Mouse (Mus musculus): Measurements from ENCODE around the gene Cdc27. TPM values are rescaled to one million over a fixed set of nuclear protein-coding genes. Genes with fewer than 3 reads are reported as not detected.
"Not testable (repeated sequence)": the region's sequence is repeated elsewhere in the genome, so short reads cannot be mapped to it uniquely, and the experiment has no call there.

Gene Cdc27
- polyA plus RNA-seq, 1 experiment from 2014 or later, result 47.6 TPM

DNA sequence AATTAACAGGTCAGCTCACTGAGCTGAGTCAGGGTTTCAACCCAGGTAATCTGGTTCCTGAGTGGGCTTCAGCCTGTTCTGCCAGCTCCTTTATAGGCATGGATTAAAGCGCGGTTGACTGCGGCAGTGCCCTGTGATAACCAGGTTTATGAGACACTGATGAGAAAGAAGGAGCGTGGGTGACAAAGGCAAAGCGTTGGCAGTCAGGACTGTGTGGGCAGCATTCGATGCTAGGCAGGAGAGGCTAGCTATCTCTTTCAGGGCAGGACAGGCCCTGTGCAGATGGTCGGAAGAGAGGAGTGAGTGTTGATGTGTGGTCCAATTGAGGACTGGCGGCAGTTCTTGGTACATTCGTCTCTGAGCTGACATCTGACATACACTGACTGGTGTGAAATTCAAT lies 17.3 kb upstream of the Cdc27 start:
- no peaks in the 10 kb centered on the region for H3K4me1 ChIP-seq
- H3K9ac ChIP-seq, result no peak overlapping the region
- H3K4me3 ChIP-seq, result no peak overlapping the region
- 91% methylated on average over 9 of the region's 9 CpGs for WGBS
- 0 out of 2 replicates have a peak, but pooled peaks cover 5% of the 10 kb centered on the region for H3K9me3 ChIP-seq
- H3K27me3 ChIP-seq (replicated peaks), result 0 out of 2 replicates have a peak, but pooled peaks cover 3% of the 10 kb centered on the region
- H3K27ac ChIP-seq, result no peak overlapping the region
- ATAC-seq (ENCODE audit: low FRiP score, low read depth), result no peak
- no peak overlapping the region for H3K4me2 ChIP-seq (replicated peaks)
- H3K36me3 ChIP-seq, result no peaks in the 10 kb centered on the region

DNA sequence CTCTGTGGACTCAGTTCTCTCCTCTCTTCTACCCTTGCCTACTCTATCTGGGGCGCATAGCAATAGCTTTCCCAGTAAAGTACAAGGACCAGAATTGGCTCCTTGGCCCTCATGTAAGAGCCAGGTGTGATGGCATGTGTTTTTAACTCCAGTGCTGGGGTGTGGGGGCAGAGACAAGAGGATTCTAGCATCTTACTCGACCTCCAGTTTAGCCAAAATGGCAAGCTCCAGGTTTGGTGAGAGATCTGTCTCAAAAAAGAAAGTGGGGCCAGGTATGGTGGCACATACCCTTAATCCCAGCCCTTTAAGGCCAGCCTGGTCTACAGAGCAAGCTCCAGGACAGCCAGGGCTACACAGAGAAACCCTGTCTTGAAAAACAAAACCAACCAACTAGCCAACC lies 16.4 kb upstream of the Cdc27 start:
- 0 out of 2 replicates have a peak, but pooled peaks cover 5% of the 10 kb centered on the region for H3K9me3 ChIP-seq
- H3K4me3 ChIP-seq, result no peak overlapping the region
- 0 out of 2 replicates have a peak, but pooled peaks cover 3% of the 10 kb centered on the region for H3K27me3 ChIP-seq (replicated peaks)
- no peak overlapping the region for H3K27ac ChIP-seq
- H3K4me2 ChIP-seq (replicated peaks), result no peak overlapping the region
- no peaks in the 10 kb centered on the region for H3K36me3 ChIP-seq
- H3K4me1 ChIP-seq, result no peaks in the 10 kb centered on the region
- ATAC-seq (ENCODE audit: low FRiP score, low read depth), result no peak
- 77% methylated on average over 2 of the region's 2 CpGs for WGBS
- H3K9ac ChIP-seq, result no peak overlapping the region

DNA sequence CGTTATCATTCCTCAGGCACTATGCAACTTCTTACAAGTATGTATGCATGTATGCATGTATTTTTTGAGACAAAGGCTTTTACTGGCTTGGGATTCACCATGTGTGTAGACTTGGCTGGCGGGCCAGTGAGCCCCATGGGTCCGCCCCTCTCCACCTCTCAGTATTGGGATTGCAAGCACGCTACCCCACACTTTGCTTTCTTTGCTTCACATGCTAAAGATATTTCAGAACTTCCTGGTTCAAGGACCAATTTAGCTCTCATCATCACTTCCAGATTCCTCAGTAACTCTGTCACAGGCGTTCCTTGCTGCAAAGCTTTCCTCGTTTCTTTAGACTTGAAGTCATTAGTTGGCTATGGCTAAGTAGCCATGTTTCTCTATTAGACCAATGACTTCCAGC lies 15.7 kb upstream of the Cdc27 start:
- H3K4me3 ChIP-seq, result no peak overlapping the region
- no peak overlapping the region for H3K9ac ChIP-seq
- H3K27me3 ChIP-seq (replicated peaks), result no peaks in the 10 kb centered on the region
- 0 out of 2 replicates have a peak, but pooled peaks cover 5% of the 10 kb centered on the region for H3K9me3 ChIP-seq
- no peaks in the 10 kb centered on the region for H3K36me3 ChIP-seq
- H3K27ac ChIP-seq, result no peak overlapping the region
- H3K4me1 ChIP-seq, result no peaks in the 10 kb centered on the region
- H3K4me2 ChIP-seq (replicated peaks), result no peak overlapping the region
- ATAC-seq (ENCODE audit: low FRiP score, low read depth), result no peak
- 87% methylated on average over 6 of the region's 6 CpGs for WGBS

DNA sequence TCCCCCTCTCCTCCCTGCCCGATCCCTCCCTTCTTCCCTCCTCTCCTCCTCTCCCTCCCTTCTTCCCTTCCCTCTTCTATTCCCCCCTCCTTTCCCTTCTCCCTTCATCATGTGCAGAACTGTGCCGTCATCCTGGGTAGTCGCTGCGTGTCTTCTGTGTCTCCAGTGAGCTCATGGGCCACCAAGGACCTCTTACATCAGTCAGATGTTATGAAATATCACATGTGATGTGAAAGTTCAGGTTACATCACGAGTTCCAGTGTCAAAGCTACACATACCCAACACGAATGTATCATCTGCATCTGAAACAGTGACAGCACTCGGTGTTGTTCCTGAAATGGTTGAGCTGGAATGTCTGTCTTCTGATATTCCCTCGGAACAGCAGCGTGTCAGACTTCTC lies 14.8 kb upstream of the Cdc27 start:
- 0 out of 2 replicates have a peak, but pooled peaks cover 5% of the 10 kb centered on the region for H3K9me3 ChIP-seq
- no peak overlapping the region for H3K9ac ChIP-seq
- no peak overlapping the region for H3K4me3 ChIP-seq
- 81% methylated on average over 9 of the region's 9 CpGs for WGBS
- H3K27me3 ChIP-seq (replicated peaks), result no peaks in the 10 kb centered on the region
- no peak overlapping the region for H3K27ac ChIP-seq
- H3K4me1 ChIP-seq, result no peaks in the 10 kb centered on the region
- no peaks in the 10 kb centered on the region for H3K36me3 ChIP-seq
- no peak overlapping the region for H3K4me2 ChIP-seq (replicated peaks)
- no peak for ATAC-seq (ENCODE audit: low FRiP score, low read depth)

DNA sequence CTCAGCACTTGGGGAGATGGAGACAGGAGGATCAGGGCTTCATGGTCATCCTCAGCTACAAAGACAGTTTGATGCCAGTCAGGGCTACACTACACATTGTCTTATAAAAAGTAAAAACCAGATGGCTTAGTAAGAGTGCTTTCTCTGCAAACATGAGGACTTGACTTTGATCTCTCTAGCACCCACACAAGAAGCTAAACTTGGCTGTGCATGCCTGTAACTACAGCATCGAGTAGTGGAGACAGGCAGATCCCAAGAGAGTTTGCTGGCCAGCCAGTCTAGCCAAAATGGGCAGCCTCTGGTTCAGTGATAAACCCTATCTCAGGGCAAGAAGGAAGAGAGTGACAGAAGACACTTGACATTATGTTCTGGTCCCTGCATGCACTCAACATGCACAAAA lies 13.1 kb upstream of the Cdc27 start:
- no peak for ATAC-seq (ENCODE audit: low FRiP score, low read depth)
- H3K9me3 ChIP-seq, result no peaks in the 10 kb centered on the region
- no peak overlapping the region for H3K27ac ChIP-seq
- H3K27me3 ChIP-seq (replicated peaks), result no peaks in the 10 kb centered on the region
- 82% methylated on average over 1 of the region's 1 CpGs for WGBS
- H3K9ac ChIP-seq, result no peak overlapping the region
- no peak overlapping the region for H3K4me3 ChIP-seq
- no peaks in the 10 kb centered on the region for H3K36me3 ChIP-seq
- no peak overlapping the region for H3K4me2 ChIP-seq (replicated peaks)
- no peaks in the 10 kb centered on the region for H3K4me1 ChIP-seq

DNA sequence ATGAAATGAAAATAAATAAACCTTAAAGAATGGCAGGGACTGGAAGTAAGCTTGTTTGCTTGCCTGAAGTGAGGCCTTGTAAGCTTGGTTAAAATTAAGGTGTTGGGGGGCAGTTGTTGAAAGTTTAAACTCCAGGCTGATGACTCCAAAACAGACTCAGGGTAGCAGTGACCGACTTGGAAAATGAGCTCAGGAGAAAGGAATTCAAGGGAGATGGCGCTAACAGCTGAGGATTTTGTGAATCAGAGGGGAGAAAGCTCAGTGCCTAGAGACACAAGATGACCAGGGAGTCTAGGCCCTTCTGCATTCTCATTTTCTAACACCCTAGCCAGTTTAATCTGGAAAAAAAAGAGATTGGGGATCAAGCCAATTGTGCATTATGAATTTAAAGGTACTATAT lies 10.6 kb upstream of the Cdc27 start:
- no peak overlapping the region for H3K27ac ChIP-seq
- ATAC-seq (ENCODE audit: low FRiP score, low read depth), result no peak
- H3K9ac ChIP-seq, result no peak overlapping the region
- H3K4me2 ChIP-seq (replicated peaks), result no peak overlapping the region
- WGBS, result 57% methylated on average over 2 of the region's 2 CpGs
- H3K9me3 ChIP-seq, result no peaks in the 10 kb centered on the region
- H3K36me3 ChIP-seq, result no peaks in the 10 kb centered on the region
- H3K27me3 ChIP-seq (replicated peaks), result no peaks in the 10 kb centered on the region
- H3K4me3 ChIP-seq, result no peak overlapping the region
- no peaks in the 10 kb centered on the region for H3K4me1 ChIP-seq

DNA sequence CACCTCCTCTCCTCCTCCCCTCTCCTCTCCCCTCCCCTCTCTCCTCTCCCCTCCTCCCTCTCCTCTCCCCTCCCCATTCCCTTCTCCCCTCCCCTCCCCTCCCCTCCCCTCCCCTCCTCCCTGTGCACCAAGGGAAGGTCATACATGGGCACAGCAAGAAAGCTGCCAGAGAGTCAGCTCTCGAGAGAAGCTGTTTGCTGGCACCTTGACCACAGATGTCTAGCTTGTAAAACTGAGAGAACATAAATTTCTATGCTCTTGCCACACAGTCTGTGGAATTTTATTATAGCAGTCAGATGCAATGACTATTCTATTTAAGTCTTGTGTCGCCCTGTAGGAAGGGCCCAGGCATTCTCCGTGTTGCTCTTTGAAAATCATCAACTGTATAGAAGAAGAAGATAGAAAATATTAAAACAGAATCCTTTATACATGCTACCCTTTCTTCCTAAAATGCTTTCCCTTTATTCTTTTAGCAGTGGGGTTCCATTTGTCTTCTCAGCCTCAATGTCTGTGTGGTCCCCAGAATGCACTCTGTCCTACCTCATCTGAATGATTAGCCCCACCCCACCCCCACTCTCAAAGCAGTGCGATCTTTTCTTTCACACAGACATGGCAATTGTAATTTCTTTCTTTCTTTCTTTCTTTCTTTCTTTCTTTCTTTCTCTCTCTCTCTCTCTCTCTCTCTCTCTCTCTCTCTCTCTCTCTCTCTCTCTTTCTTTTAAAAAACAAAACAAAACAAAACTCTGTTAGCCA lies 8.4 kb upstream of the Cdc27 start:
- H3K4me2 ChIP-seq (replicated peaks), result no peak overlapping the region
- ATAC-seq (ENCODE audit: low FRiP score, low read depth), result no peak
- WGBS, result 47% methylated on average over 4 of the region's 4 CpGs
- no peaks in the 10 kb centered on the region for H3K36me3 ChIP-seq
- no peaks in the 10 kb centered on the region for H3K9me3 ChIP-seq
- H3K4me3 ChIP-seq, result no peak overlapping the region
- H3K27ac ChIP-seq, result no peak overlapping the region
- H3K4me1 ChIP-seq, result no peaks in the 10 kb centered on the region
- H3K9ac ChIP-seq, result no peak overlapping the region
- H3K27me3 ChIP-seq (replicated peaks), result no peaks in the 10 kb centered on the region

DNA sequence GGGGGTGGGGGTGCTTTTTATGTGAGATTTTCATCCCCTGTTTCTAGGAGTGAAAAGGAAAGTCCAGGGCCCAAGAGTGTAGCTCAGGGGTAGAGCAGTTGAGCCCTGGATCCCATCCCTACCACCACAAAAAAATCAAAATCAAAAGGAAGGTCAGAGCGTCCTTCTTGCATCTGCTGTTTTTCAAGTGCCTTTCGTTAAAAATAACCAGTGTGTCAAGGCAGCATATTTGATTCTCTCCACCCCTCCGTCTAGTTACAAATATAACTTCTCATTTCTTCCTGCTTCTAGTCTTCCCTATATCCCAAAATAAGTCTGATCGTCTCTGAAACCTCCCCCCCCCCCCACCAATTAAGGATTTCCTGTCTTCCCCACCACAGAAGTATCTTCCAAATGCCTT lies 7.6 kb upstream of the Cdc27 start:
- Histone ChIP-seq H3K27ac (no peak overlapping the region), H3K9me3 (no peaks in the 10 kb centered on the region), H3K4me2 (replicated peaks) (no peak overlapping the region), H3K27me3 (replicated peaks) (no peaks in the 10 kb centered on the region), H3K36me3 (no peaks in the 10 kb centered on the region), H3K4me3 (no peak overlapping the region), H3K9ac (no peak overlapping the region), H3K4me1 (no peaks in the 10 kb centered on the region)
- 82% methylated on average over 4 of the region's 4 CpGs for WGBS
- ATAC-seq (ENCODE audit: low FRiP score, low read depth), result no peak

DNA sequence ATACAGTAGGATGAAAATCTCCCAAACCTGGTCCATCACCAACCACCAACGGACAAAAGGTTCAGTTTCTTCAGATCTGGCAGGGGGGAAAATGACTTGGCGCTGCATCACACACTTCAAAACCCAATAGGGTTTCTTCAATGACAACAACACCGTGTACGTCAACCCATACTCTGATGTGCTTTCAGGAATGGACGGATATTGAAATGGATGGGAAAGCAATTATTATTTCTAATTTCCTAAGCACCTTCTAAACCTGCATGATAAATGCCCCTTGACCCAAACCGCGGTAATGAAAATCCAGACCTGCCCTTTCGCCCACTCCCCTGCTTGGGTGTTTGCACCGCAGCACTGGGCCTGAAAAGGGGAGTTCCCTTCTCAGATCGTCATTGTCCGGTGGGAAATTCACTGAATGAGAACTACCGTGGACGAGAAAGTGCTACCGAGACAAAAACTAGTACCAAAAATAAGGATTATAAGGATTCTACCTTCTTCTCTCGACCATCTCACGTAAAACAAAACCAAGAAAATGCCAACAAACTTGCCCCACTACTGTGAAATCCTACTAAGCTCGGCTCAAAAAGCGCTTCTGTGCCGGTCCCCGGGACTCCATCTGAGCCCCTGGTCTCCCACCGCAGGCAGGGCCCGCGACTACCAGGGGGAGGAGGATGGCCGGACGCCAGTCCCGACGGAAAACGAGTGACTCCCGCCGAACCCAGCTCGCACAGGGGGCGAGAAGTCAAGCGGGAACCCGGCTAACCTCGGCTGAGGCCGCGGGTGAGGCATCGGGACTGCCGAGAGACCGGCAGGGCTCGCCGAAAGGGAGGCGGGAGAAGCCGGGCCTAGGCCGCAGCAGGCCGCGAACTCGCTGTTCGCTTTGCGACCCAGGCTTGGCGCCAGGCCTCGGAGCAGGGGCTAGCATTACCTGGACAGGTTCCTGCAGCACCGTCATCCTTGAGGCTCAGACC lies 698 bp downstream of the Cdc27 start:
- Histone ChIP-seq H3K4me2 (replicated peaks) (peak overlapping the region; percentile 76), H3K4me3 (peak overlapping the region; percentile 95), H3K9ac (peak overlapping the region; percentile 99), H3K27me3 (replicated peaks) (no peaks in the 10 kb centered on the region), H3K36me3 (peaks cover 4% of the 10 kb centered on the region; the same call in 1 of the 2 replicates), H3K27ac (peak overlapping the region; percentile 76), H3K9me3 (no peaks in the 10 kb centered on the region), H3K4me1 (peaks cover 6% of the 10 kb centered on the region; the same call in 1 of the 2 replicates)
- WGBS, result under 1% methylated on average over 53 of the region's 53 CpGs
- peak; percentile 72 for ATAC-seq (ENCODE audit: low FRiP score, low read depth)

DNA sequence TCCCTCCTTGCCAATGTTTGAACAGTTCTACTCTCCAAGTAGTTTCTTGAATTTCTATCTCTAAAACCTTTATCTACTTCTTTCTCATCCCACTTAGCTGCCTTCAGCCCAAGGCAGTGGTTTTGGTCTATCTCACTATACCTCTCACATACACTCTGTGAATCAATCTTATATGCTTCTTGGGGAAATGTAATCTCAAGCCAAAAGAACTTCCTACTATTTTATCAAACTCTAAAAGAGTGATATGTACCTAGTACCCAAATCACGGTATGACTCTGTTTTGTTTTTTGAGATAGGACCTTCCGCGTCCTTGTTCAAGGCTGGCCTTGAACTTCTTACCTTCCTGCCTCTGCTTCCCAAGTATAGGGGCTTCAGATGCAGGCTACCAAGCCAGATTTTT lies 2.9 kb downstream of the Cdc27 start:
- Histone ChIP-seq H3K36me3 (peaks cover 4% of the 10 kb centered on the region; the same call in 1 of the 2 replicates), H3K9ac (no peak overlapping the region), H3K27me3 (replicated peaks) (no peaks in the 10 kb centered on the region), H3K4me1 (peaks cover 6% of the 10 kb centered on the region; the same call in 1 of the 2 replicates), H3K9me3 (no peaks in the 10 kb centered on the region), H3K4me3 (no peak overlapping the region), H3K27ac (no peak overlapping the region), H3K4me2 (replicated peaks) (no peak overlapping the region)
- no peak for ATAC-seq (ENCODE audit: low FRiP score, low read depth)
- WGBS, result 97% methylated on average over 3 of the region's 3 CpGs

DNA sequence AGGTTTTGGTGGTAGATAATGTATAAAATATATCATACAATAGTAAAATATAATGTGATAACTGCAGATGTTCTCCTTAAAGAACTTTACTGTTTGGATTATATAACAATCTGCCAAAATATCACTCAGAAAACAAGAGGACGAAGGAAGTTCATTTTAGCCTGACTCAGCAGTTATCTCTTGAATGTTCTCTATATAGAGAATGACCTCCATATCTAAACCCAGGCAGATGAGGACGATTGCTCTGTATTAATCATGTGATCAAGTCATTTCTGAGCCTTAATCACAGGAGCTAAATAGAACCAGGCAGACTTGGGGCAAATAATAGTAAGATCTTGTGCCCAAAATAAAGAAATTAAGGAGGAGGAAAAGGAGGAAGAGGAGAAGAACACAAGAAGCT lies 5.9 kb downstream of the Cdc27 start:
- Histone ChIP-seq H3K36me3 (peaks cover 12% of the 10 kb centered on the region; the same call in 1 of the 2 replicates), H3K9ac (no peak overlapping the region), H3K27ac (no peak overlapping the region), H3K9me3 (no peaks in the 10 kb centered on the region), H3K27me3 (replicated peaks) (no peaks in the 10 kb centered on the region), H3K4me2 (replicated peaks) (no peak overlapping the region), H3K4me3 (no peak overlapping the region), H3K4me1 (peaks cover 6% of the 10 kb centered on the region; the same call in 1 of the 2 replicates)
- 95% methylated on average over 2 of the region's 2 CpGs for WGBS
- no peak for ATAC-seq (ENCODE audit: low FRiP score, low read depth)

DNA sequence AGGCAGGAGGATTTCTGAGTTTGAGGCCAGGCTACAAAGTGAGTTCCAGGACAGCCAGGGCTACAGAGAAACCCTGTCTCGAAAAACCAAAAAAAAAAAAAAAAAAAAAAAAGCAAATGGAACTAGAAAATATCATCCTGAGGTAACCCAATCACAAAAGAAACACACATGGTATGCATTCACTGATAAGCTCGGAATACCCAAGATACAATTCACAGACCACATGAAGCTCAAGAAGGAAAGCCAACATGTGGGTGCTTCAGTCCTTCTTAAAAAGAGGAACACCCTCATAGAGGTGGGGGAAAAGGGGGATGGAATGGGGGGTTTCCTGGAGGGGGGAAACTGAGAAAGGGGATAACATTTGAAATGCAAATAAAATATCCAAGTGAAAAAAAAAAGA lies 7.1 kb downstream of the Cdc27 start:
- H3K36me3 ChIP-seq, result peaks cover 12% of the 10 kb centered on the region; the same call in 1 of the 2 replicates
- H3K4me1 ChIP-seq; H3K4me2 ChIP-seq (replicated peaks); H3K9me3 ChIP-seq; ATAC-seq (ENCODE audit: low FRiP score, low read depth); H3K27me3 ChIP-seq (replicated peaks); H3K9ac ChIP-seq; H3K4me3 ChIP-seq; H3K27ac ChIP-seq: not testable (repeated sequence)
- 96% methylated on average over 2 of the region's 2 CpGs for WGBS
